Mouse (Mus musculus) neutrophil, adult 59 days (primary cell): ENCODE data around the gene Stum. TPM values are rescaled to one million over a fixed set of nuclear protein-coding genes. Genes with fewer than 3 reads are reported as not detected.

Source experiments
- total RNA-seq, 2 experiments: library from RNA; stranded (reverse); gene quantifications; 1 replicate in 1 of 2; 2 replicates in 1 of 2; pipeline ENCODE4 v1.2.4; 2023

Gene Stum
- under 1 TPM in 1 of 2 experiments, not detected in 1; 0.07 TPM for total RNA-seq

DNA sequence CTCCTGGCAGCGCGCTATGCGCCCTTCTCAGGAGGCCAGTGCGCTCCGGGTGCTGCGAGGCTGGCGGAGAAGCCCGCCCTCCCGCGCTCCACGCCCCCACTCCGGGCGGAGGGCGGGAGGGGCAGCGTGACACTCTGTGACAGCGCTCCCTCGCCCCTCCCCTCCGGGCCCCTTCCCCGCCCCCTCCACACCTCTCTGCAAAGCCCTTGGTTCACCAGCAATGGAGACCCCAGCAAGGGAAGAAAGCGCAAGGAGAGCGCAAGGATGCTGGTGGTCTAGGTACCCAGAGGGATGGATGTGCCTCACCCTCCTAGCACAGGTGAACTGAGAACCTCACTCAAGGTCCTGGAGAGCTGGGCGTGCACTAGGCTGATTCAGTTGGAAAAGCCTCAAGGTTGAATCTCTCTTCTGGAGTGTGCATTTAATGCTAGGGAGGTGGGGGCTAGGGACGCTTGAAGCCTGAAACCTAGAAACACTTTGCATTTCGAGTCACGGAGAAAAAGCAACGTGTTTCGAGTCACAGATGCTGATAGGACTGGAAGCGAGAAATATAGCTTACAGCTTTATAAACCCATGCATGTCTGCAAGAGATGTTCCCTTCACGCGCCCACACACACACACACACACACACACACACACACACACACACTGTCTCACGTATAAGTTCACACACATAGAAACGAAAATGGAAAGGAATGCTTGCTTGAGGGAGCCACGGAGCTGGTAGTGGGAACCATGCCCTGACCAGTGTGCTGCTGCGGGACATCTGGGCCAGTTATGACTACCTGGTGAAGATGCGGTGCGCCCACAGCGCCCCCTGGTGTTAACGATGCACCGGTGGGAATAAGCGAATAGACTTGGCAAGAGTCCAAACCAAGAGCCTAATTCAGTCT, at the start of gene Stum:
Gene Stum (minus strand): TSS at position 106 of the 893 bp plus-strand sequence.

Other genes starting within 250 kb of the Stum start
- 10 to 100 TPM; 19.2 to 21.1 TPM for gene Psen2, start 220.1 kb downstream of the Stum start, total RNA-seq
- gene Itpkb, start 153.0 kb downstream of the Stum start, total RNA-seq, result 10 to 100 TPM; 49.6 to 49.7 TPM
- 10 to 100 TPM; 44.7 to 64.2 TPM for gene Parp1, start 85.4 kb upstream of the Stum start, total RNA-seq
- 10 to 100 TPM; 11.9 to 13.9 TPM for gene Lin9, start 157.6 kb upstream of the Stum start, total RNA-seq
- not detected for gene Mixl1, start 213.5 kb upstream of the Stum start, total RNA-seq
- gene Acbd3, start 242.5 kb upstream of the Stum start, total RNA-seq, result 10 to 100 TPM; 29.1 to 31.8 TPM